Mouse (Mus musculus) ES-Bruce4 (cell line): ENCODE data around the gene Lyrm1.

Source experiments
- CTCF ChIP-seq: IDR thresholded peaks from one replicate; pipeline ENCODE4 v1.8.1; 2011; ENCODE audit warnings: low read depth, low read length
- EP300 ChIP-seq: IDR thresholded peaks from 2 replicates; pipeline ENCODE4 v1.6.1; 2011; ENCODE audit warnings: low read depth, low read length; ENCODE audit not compliant: insufficient read depth
- POLR2A ChIP-seq: IDR thresholded peaks from one replicate; pipeline ENCODE4 v1.8.1; 2011; ENCODE audit warnings: low read length; ENCODE audit not compliant: insufficient read depth

DNA sequence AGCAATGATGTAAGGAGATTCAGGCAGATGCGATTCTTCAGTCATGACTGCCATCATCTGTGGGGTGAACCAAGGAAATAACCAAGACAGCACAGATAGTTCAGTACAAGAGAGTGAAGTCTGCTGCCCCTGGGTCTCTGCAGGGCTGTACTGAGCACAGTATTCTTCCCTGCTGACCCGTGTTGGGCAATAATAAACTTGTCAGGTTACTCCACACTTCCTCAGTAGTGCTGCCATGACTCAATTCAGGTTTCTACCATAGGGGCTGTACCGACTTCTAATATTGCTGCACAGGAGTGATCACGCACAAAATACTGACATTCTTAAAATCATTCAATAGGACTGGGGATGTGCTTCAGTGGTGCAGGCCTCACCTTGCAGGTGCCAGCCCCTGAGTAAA, 16.5 kb upstream of the Lyrm1 start:
- TF ChIP-seq POLR2A: no peak
- TF ChIP-seq CTCF: no peak
- no peak for TF ChIP-seq EP300
